Mouse (Mus musculus): ENCODE measurements around the gene Polm. TPM values are rescaled to one million over a fixed set of nuclear protein-coding genes. Genes with fewer than 3 reads are reported as not detected.

Polm gene
- polyA plus RNA-seq (2016; fragmentation: Nextera tagmentation; extraction: Ambion mirVana): 9.0 and 10.0 TPM in 2 replicates

DNA sequence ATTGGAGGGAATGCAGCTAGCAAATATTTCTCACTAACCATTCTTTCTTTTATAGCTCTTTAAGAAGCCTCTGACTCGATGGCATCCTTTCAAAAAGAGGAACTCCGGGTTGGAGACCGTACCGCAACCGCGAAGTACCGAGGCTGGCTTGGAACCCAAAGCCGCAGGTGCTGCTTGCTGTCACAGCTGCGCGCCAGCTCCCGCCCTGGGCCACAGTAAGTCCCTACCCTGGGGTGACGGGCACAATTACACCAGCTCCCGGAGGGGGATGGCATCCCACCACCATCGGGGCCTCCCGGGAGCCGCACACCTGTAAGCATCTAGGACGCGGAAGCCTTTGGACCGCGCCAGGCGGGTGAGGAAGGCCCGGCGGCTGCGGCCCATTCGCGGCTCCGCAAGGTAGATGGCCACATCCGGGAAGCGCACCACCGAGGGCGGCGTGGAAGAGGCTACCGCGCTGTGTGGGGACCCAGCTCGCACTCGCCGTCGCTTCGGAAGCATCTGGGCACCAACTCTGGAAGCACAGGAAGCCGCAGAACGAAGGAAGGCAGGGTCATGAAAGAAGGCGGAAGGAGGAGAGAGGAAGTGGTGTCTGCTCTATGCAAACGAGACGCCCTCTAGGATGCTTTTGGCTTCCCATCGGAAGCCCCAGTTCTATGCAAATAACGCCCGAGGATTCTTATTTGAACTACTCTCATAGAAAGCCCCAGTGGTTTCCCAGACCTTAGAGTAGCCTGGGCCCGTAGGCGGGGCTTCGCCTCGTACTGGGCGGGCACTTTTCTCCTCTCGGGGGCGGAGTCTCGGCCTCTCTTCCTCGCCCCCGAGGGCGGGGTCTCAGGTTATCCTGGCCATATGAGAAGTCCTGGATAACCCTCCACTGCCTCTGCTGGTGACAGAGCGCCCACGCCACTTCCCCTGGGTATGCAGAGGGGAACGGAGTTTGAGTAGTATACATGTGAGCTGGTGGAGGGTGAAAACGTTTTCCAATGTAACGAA lies at the start of gene Polm:
TSS of gene Polm (minus strand) at position 766 of the 996 bp plus-strand sequence.
- Histone ChIP-seq H3K4me2 (peak within 1 kb of the TSS; percentile 88), H3K36me3 (peaks cover 25% of the 10 kb centered on the region), H3K27ac (peak within 1 kb of the TSS; percentile 78), H3K4me1 (replicated peaks) (peaks cover 12% of the 10 kb centered on the region; the same call in 1 of the 2 replicates), H3K27me3 (no peaks in the 10 kb centered on the region), H3K4me3 (replicated peaks) (peak within 1 kb of the TSS; percentile 78), H3K9me3 (no peaks in the 10 kb centered on the region), H3K9ac (replicated peaks) (peak within 1 kb of the TSS; percentile 86)
- ATAC-seq (ENCODE audit: insufficient number of reproducible peaks, insufficient read depth, low FRiP score, low TSS enrichment, low read depth): peak; percentile 87
- under 1% methylated on average over 63 of the region's 63 CpGs for WGBS

DNA sequence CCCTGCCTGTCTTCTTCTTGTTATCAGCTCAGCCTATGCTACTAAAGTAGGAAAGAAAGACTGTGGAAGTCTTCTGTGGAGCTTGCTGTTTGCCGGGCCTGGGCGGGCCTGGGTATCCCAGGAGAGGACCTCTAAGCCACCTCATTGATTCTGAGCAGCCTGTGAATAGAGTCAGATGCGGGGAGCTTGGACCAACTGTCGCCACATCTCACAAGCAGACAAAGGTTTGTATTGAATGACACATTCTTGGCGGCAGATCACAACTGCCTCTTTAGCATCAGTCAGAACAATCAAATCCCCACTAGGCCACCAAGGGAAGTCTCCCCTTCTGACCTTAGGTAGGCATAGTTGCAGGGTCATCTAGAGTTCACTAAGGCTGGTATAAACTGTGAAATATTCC lies 49.4 kb upstream of the Polm start:
- no peak overlapping the region for H3K4me2 ChIP-seq
- H3K27ac ChIP-seq: 0 out of 2 replicates have a peak overlapping the region, but pooled peaks have one; percentile 54
- ATAC-seq (ENCODE audit: insufficient number of reproducible peaks, insufficient read depth, low FRiP score, low TSS enrichment, low read depth): no peak
- WGBS: 72% methylated on average over 5 of the region's 5 CpGs
- H3K9ac ChIP-seq (replicated peaks): no peak overlapping the region
- peaks cover 39% of the 10 kb centered on the region for H3K4me1 ChIP-seq (replicated peaks)
- no peak overlapping the region for H3K4me3 ChIP-seq (replicated peaks)
- no peaks in the 10 kb centered on the region for H3K36me3 ChIP-seq
- no peaks in the 10 kb centered on the region for H3K9me3 ChIP-seq
- no peaks in the 10 kb centered on the region for H3K27me3 ChIP-seq

DNA sequence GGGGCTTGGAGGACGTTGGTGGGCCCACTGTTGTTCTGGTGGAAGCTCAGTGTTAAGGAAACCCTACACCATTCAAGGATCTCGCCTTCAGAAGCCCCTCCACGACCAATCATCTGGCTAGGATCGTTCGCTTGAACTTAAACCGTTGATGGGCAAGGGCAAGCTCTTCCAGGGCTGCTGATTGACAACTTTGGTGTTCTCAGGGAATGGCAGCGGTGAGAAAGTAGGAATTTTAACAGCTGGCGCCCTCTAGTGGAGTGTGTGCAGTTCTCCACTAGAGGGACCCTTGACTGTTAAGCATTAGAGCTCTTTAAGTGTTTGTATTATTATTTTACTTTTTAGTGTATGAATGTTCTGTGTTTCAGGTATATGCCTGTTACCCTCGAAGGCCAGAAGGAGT lies 48.4 kb upstream of the Polm start:
- Histone ChIP-seq H3K9me3 (no peaks in the 10 kb centered on the region), H3K4me2 (no peak overlapping the region), H3K4me3 (replicated peaks) (no peak overlapping the region), H3K9ac (replicated peaks) (no peak overlapping the region), H3K27ac (0 out of 2 replicates have a peak overlapping the region, but pooled peaks have one; percentile 54), H3K27me3 (no peaks in the 10 kb centered on the region), H3K36me3 (no peaks in the 10 kb centered on the region), H3K4me1 (replicated peaks) (peaks cover 30% of the 10 kb centered on the region)
- WGBS: 22% methylated on average over 9 of the region's 9 CpGs
- ATAC-seq (ENCODE audit: insufficient number of reproducible peaks, insufficient read depth, low FRiP score, low TSS enrichment, low read depth): no peak

DNA sequence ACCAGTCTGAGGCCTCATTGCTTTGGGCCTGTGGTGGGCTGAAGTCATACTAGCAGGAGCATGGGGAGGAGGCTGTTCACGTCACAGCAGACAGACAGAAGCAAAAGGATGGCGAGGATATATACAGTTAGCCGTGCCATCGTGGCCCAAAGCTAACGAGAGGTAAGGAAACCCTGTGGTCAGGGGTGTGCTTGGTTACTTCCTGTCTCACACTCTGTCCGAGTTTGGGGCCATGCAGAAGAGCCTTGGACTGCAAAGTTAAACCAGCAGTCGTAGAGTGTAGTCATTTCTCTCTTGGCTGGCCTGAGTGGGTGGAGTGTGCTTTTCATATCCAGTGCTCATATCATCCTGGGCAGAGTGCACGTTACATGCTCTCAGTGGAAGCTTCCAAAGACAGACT lies 44.7 kb upstream of the Polm start:
- H3K4me2 ChIP-seq: no peak overlapping the region
- H3K27ac ChIP-seq: no peak overlapping the region
- no peak overlapping the region for H3K4me3 ChIP-seq (replicated peaks)
- H3K9me3 ChIP-seq: no peaks in the 10 kb centered on the region
- H3K9ac ChIP-seq (replicated peaks): no peak overlapping the region
- no peak for ATAC-seq (ENCODE audit: insufficient number of reproducible peaks, insufficient read depth, low FRiP score, low TSS enrichment, low read depth)
- H3K36me3 ChIP-seq: no peaks in the 10 kb centered on the region
- H3K27me3 ChIP-seq: no peaks in the 10 kb centered on the region
- H3K4me1 ChIP-seq (replicated peaks): peaks cover 15% of the 10 kb centered on the region
- WGBS: 71% methylated on average over 8 of the region's 8 CpGs

DNA sequence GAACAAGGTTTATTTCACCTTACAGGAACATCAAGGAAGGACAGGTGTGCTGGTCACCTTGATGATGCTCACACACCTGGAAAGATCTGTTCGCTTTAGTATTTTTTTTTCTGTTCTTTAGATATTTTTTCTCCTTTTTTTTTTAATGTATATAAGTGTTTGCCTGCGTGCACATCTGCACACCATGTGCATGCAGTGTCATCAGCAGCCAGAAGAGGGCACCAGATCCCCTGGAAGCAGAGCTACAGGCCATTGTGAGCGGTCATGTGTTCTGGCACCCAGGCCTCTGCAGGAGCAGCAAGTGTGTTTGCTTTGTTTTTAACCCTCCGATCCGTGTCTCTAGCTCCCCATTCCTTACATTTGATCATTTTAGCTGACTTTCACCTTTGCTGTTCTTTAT lies 42.1 kb upstream of the Polm start:
- Histone ChIP-seq H3K9me3 (no peaks in the 10 kb centered on the region), H3K36me3 (peaks cover 17% of the 10 kb centered on the region), H3K27me3 (no peaks in the 10 kb centered on the region), H3K4me2 (no peak overlapping the region), H3K27ac (no peak overlapping the region), H3K9ac (replicated peaks) (no peak overlapping the region), H3K4me1 (replicated peaks) (peaks cover 16% of the 10 kb centered on the region), H3K4me3 (replicated peaks) (no peak overlapping the region)
- ATAC-seq (ENCODE audit: insufficient number of reproducible peaks, insufficient read depth, low FRiP score, low TSS enrichment, low read depth): no peak
- 55% methylated on average over 5 of the region's 5 CpGs for WGBS

DNA sequence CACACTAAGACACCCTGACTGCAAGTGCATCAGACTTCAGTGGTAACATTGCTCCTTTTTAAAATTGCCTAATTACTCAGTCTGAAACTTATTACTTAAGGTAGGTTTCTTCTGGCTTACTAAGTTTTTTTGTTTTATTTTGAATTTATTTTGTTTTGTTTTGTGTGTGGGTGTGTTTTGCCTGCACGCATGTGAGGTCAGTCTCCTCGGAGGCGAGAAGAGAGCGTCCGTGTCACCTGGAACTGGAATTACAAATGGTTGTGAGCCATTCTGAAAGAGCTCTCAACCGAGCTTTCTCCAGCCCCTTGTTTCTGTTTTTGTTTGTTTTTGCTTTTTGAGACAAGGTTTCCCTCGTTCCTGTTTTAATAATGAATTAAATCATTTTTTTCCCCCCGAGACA lies 40.8 kb upstream of the Polm start:
- Histone ChIP-seq H3K27me3 (no peaks in the 10 kb centered on the region), H3K9ac (replicated peaks) (no peak overlapping the region; the same call in 1 of the 2 replicates), H3K4me1 (replicated peaks) (peaks cover 16% of the 10 kb centered on the region), H3K4me2 (peak overlapping the region; percentile 77), H3K36me3 (peaks cover 30% of the 10 kb centered on the region), H3K4me3 (replicated peaks) (peak overlapping the region; percentile 66), H3K9me3 (no peaks in the 10 kb centered on the region), H3K27ac (peak overlapping the region; percentile 93)
- WGBS: 49% methylated on average over 8 of the region's 8 CpGs
- ATAC-seq (ENCODE audit: insufficient number of reproducible peaks, insufficient read depth, low FRiP score, low TSS enrichment, low read depth): no peak

DNA sequence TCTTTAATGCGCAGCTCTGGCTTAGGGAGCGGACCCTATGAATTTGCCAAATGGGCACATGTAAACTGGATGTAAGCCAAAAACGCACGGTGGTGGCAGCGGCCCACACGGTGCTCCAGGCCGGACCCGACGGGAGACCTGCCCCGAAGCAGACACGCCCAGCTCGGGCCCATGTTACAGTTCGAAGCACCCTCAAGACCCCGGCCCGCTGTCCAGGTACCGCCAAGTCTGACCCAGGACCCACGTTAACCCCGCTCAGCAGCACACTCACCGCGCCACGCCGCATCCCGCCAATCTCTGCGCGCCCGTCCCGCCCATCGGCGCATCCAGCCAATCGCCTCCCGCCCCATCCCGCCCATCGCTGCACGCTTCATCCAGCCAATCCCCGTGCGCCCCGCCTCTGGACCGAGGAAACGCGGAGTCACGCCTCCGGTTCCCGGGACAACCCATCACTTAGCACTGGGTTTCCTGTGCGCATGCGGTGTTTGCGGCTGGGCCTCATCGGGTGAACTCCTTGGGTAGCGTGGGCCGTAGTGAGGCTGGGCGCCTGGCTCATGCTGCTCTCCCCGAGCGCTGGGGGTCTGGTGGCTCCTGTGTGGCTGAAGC lies 40.2 kb upstream of the Polm start, which contains the start of gene Pold2:
TSS of gene Pold2 (minus strand) at position 372 of the 606 bp plus-strand sequence.
- under 1% methylated on average over 52 of the region's 52 CpGs for WGBS
- Histone ChIP-seq H3K4me2 (peak within 1 kb of the TSS; percentile 77), H3K9ac (replicated peaks) (peak within 1 kb of the TSS; percentile 70), H3K27me3 (no peaks in the 10 kb centered on the region), H3K27ac (peak within 1 kb of the TSS; percentile 93), H3K9me3 (no peaks in the 10 kb centered on the region), H3K4me1 (replicated peaks) (peaks cover 16% of the 10 kb centered on the region), H3K4me3 (replicated peaks) (peak within 1 kb of the TSS; percentile 66), H3K36me3 (peaks cover 36% of the 10 kb centered on the region)
- ATAC-seq (ENCODE audit: insufficient number of reproducible peaks, insufficient read depth, low FRiP score, low TSS enrichment, low read depth): peak; percentile 99

DNA sequence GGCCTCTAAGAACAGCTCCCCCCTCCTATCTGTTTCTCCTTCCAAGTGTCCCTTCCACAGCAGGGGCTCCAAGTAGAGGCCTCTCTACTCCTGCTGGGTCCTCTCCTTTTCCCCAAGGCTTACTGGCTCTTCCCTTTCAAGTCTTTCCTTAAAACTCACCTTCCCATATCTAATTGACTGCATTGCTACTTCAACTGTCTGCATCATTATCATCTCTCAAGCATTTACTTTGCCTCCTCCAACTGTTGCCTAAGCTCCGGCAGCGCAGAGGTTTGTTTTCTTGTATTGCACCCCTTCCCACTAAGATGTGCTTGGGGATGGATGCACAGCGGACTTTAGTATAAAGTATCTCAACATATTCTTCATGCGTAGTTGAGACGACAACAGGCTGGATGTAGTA lies 39.6 kb upstream of the Polm start:
- Histone ChIP-seq H3K27me3 (no peaks in the 10 kb centered on the region), H3K9ac (replicated peaks) (peak overlapping the region; percentile 70), H3K4me3 (replicated peaks) (peak overlapping the region; percentile 66), H3K27ac (no peak overlapping the region; the same call in 1 of the 2 replicates), H3K4me2 (peak overlapping the region; percentile 77), H3K9me3 (no peaks in the 10 kb centered on the region), H3K36me3 (peaks cover 42% of the 10 kb centered on the region), H3K4me1 (replicated peaks) (peaks cover 16% of the 10 kb centered on the region)
- 6% methylated on average over 5 of the region's 5 CpGs for WGBS
- ATAC-seq (ENCODE audit: insufficient number of reproducible peaks, insufficient read depth, low FRiP score, low TSS enrichment, low read depth): no peak

DNA sequence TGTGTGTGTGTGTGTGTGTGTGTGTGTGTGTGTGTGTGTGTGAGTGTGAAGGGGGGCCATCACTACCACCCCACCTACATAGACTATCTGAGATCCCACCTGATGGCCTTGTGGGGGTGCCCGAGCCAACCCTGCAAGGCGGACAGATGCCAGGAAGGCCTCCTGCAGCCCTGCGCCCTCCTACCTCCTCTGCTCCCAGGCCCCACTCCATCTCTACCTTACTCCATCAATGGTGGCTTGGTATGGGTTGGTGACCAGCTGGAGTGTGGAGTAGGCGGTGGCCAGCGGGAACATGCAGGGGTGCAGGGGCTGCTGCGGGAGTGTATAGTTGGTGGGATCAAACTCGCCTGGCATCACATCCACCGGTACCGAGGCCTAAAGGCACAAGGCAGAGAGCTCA lies 35.4 kb upstream of the Polm start:
- H3K4me2 ChIP-seq: no peak overlapping the region
- H3K36me3 ChIP-seq: peaks cover 85% of the 10 kb centered on the region
- H3K27me3 ChIP-seq: no peaks in the 10 kb centered on the region
- H3K4me3 ChIP-seq (replicated peaks): no peak overlapping the region
- H3K9ac ChIP-seq (replicated peaks): no peak overlapping the region
- H3K4me1 ChIP-seq (replicated peaks): peaks cover 11% of the 10 kb centered on the region
- H3K9me3 ChIP-seq: no peaks in the 10 kb centered on the region
- ATAC-seq (ENCODE audit: insufficient number of reproducible peaks, insufficient read depth, low FRiP score, low TSS enrichment, low read depth): no peak
- H3K27ac ChIP-seq: no peak overlapping the region
- whole genome bisulfite sequencing: 99% methylated on average over 9 of the region's 9 CpGs

DNA sequence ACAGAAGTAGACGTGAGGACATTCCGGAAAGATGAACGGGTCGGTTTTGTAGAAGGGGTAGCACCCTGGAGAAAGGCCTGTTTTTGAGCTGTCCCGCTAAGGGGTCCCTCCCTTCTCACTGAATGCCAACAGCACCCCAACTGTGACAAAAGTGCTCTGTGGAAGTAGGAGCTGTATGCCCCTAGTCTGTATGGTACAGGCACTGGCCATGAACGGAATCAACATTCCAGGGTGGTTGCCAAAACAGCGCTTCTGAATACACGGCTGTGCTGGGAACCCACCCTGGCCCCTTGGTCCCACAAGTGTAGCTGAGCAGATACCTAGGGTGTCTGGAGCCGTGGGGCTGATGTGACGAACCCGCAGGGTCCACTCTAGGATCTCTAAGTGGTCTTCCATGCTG lies 34.9 kb upstream of the Polm start:
- WGBS: 94% methylated on average over 11 of the region's 11 CpGs

DNA sequence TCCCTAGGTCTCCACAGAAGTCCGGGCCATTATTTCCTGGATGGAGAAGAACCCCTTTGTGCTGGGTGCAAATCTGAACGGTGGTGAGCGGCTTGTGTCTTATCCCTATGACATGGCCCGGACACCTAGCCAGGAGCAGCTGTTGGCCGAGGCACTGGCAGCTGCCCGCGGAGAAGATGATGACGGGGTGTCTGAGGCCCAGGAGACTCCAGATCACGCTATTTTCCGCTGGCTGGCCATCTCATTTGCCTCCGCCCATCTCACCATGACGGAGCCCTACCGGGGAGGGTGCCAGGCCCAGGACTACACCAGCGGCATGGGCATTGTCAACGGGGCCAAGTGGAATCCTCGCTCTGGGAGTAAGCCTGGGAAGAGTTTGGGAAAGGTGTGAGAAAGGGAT lies 32.3 kb upstream of the Polm start:
- no peak overlapping the region for H3K4me2 ChIP-seq
- WGBS: 88% methylated on average over 16 of the region's 16 CpGs

More for the DNA sequence above, 34.9 kb upstream of the Polm start:
- Histone ChIP-seq H3K27ac (no peak overlapping the region), H3K4me3 (replicated peaks) (no peak overlapping the region), H3K9ac (replicated peaks) (no peak overlapping the region), H3K36me3 (peaks cover 88% of the 10 kb centered on the region), H3K4me1 (replicated peaks) (peaks cover 11% of the 10 kb centered on the region), H3K27me3 (no peaks in the 10 kb centered on the region), H3K9me3 (no peaks in the 10 kb centered on the region), H3K4me2 (no peak overlapping the region)
- no peak for ATAC-seq (ENCODE audit: insufficient number of reproducible peaks, insufficient read depth, low FRiP score, low TSS enrichment, low read depth)

More for the DNA sequence above, 32.3 kb upstream of the Polm start:
- Histone ChIP-seq H3K36me3 (peaks cover 80% of the 10 kb centered on the region), H3K27me3 (no peaks in the 10 kb centered on the region), H3K4me3 (replicated peaks) (no peak overlapping the region), H3K4me1 (replicated peaks) (no peaks in the 10 kb centered on the region; the same call in 1 of the 2 replicates), H3K9me3 (no peaks in the 10 kb centered on the region), H3K27ac (no peak overlapping the region), H3K9ac (replicated peaks) (no peak overlapping the region)
- no peak for ATAC-seq (ENCODE audit: insufficient number of reproducible peaks, insufficient read depth, low FRiP score, low TSS enrichment, low read depth)

All from limb, embryonic 12.5 days (tissue).